Mouse (Mus musculus) liver, embryonic 14.5 days (tissue): ENCODE results near the gene S100pbp.

ENCODE experiments used
- CTCF ChIP-seq: IDR thresholded peaks from 2 replicates; pipeline ENCODE4 v1.5.1; 2016; ENCODE audit warnings: antibody characterized with exemption, low read depth, control low read depth
- EP300 ChIP-seq: IDR thresholded peaks from 2 replicates; pipeline ENCODE4 v1.6.1; 2016; ENCODE audit warnings: antibody characterized with exemption, low read depth

GRCm38 (mm10) chr4:129220376-129221089 lies 31.0 kb upstream of the S100pbp start:
- TF ChIP-seq EP300: no peak
- no peak for TF ChIP-seq CTCF
